Mouse (Mus musculus) C2C12 (cell line): ENCODE results near the gene Foxa3.

Source experiments
- CEBPB ChIP-seq: IDR thresholded peaks from one replicate; pipeline ENCODE4 v1.6.1; 2011; ENCODE audit warnings: low read depth, mild to moderate bottlenecking, control low read depth, moderate library complexity
- CTCF ChIP-seq: IDR thresholded peaks from one replicate; pipeline ENCODE4 v1.5.1; 2011; ENCODE audit not compliant: control insufficient read depth, insufficient read depth, insufficient read length
- MYOG ChIP-seq: IDR thresholded peaks from one replicate; pipeline ENCODE4 v1.6.1; 2011; ENCODE audit not compliant: control insufficient read depth, insufficient read length; ENCODE audit errors: extremely low read depth
- USF1 ChIP-seq: IDR thresholded peaks from one replicate; pipeline ENCODE4 v1.6.1; 2011; ENCODE audit warnings: low read depth, mild to moderate bottlenecking, control low read depth, moderate library complexity

GRCm38 (mm10) chr7:19023357-19023814 lies at the start of gene Foxa3:
- TF ChIP-seq CTCF (peak; percentile 27), CEBPB (no peak), USF1 (no peak), MYOG (no peak)
